Comparison of ENCODE assay signal across 32 mouse cellular contexts in the genomic region with DNA sequence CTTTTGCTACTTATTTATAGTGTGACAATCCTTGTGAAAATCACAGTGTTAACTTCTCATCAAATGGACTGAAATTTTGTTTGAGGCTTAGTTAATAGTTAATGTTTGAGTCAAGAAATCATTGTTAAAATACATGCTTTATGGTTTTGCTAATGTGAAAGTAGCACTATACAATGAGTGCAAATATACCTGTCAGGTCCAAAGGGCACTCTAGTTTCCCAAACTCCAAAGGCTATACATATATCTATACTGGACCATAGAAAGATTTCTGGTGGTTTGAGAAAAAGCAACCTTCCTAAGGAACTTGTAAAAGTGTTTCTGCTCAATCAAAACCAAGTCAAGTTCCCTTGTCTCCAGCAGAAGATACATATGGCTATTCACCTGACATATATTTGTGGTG.
"Had no signal": no experiment of that assay in that cellular context is flagged by ENCODE, and none has a peak within 500 bp of the region (broad histone marks: within the 10 kb centered on the region; RNA-seq: fewer than 3 reads in every experiment).

No protein-coding gene starts in this region.

- ATAC-seq: liver, embryonic 12.5 days; liver, postnatal 0 days; lung, postnatal 0 days; midbrain, embryonic 13.5 days; midbrain, embryonic 15.5 days; midbrain, embryonic 16.5 days had no signal

- H3K36me3 ChIP-seq: limb, embryonic 10.5 days; limb, embryonic 12.5 days; limb, embryonic 13.5 days; limb, embryonic 15.5 days; liver, embryonic 12.5 days; liver, embryonic 13.5 days; liver, embryonic 15.5 days; lung, embryonic 15.5 days; midbrain, embryonic 10.5 days; midbrain, embryonic 12.5 days; midbrain, embryonic 13.5 days; midbrain, embryonic 15.5 days; neural tube, embryonic 12.5 days had no signal

- H3K4me2 ChIP-seq: limb, embryonic 12.5 days; limb, embryonic 13.5 days; limb, embryonic 15.5 days; liver, embryonic 11.5 days; liver, embryonic 12.5 days; liver, embryonic 13.5 days; liver, embryonic 15.5 days; lung, embryonic 14.5 days; lung, embryonic 15.5 days; midbrain, embryonic 11.5 days; midbrain, embryonic 12.5 days; midbrain, embryonic 13.5 days; midbrain, embryonic 15.5 days; neural tube, embryonic 12.5 days had no signal

- H3K27me3 ChIP-seq: limb, embryonic 12.5 days; limb, embryonic 13.5 days; limb, embryonic 15.5 days; liver, embryonic 12.5 days; liver, embryonic 13.5 days; liver, embryonic 15.5 days; lung, embryonic 15.5 days; megakaryocyte, embryonic 14.5 days; midbrain, embryonic 12.5 days; midbrain, embryonic 13.5 days; midbrain, embryonic 15.5 days; neural tube, embryonic 12.5 days had no signal

- H3K9ac ChIP-seq: limb, embryonic 12.5 days; limb, embryonic 13.5 days; limb, embryonic 15.5 days; liver, embryonic 12.5 days; liver, embryonic 13.5 days; liver, embryonic 14.5 days; liver, embryonic 15.5 days; liver, postnatal 0 days; lung, embryonic 14.5 days; lung, embryonic 15.5 days; midbrain, embryonic 12.5 days; midbrain, embryonic 13.5 days; midbrain, embryonic 15.5 days; neural tube, embryonic 12.5 days had no signal

- H3K4me1 ChIP-seq: limb, embryonic 10.5 days; limb, embryonic 12.5 days; limb, embryonic 13.5 days; limb, embryonic 15.5 days; liver, embryonic 12.5 days; liver, embryonic 13.5 days; liver, embryonic 15.5 days; lung, embryonic 15.5 days; megakaryocyte, embryonic 14.5 days; midbrain, embryonic 10.5 days; midbrain, embryonic 12.5 days; midbrain, embryonic 13.5 days; midbrain, embryonic 15.5 days; neural tube, embryonic 12.5 days had no signal

- H3K4me3 ChIP-seq: limb, embryonic 10.5 days; limb, embryonic 12.5 days; limb, embryonic 13.5 days; limb, embryonic 15.5 days; liver, embryonic 12.5 days; liver, embryonic 13.5 days; liver, embryonic 15.5 days; lung, embryonic 15.5 days; megakaryocyte, embryonic 14.5 days; midbrain, embryonic 10.5 days; midbrain, embryonic 12.5 days; midbrain, embryonic 13.5 days; midbrain, embryonic 15.5 days; myocyte; neural tube, embryonic 12.5 days had no signal

- H3K27ac ChIP-seq: limb, embryonic 10.5 days; limb, embryonic 12.5 days; limb, embryonic 13.5 days; limb, embryonic 15.5 days; liver, embryonic 12.5 days; liver, embryonic 13.5 days; liver, embryonic 14.5 days; liver, embryonic 15.5 days; lung, embryonic 15.5 days; macrophage; midbrain, embryonic 10.5 days; midbrain, embryonic 12.5 days; midbrain, embryonic 13.5 days; midbrain, embryonic 15.5 days; neural tube, embryonic 12.5 days had no signal

- DNase-seq: left cerebral cortex, postnatal 4 days; liver; liver, embryonic 13.5 days; liver, postnatal 0 days; lung, adult 18-20 months; lung, adult 2 months; lung, embryonic 14.5 days; lung, postnatal 10 days; lung, postnatal 14 days; lung, postnatal 36 days; lung, postnatal 4 days; midbrain, embryonic 14.5 days had no signal

- H3K9me3 ChIP-seq: limb, embryonic 10.5 days; limb, embryonic 12.5 days; limb, embryonic 13.5 days; limb, embryonic 15.5 days; liver, embryonic 12.5 days; liver, embryonic 13.5 days; liver, embryonic 15.5 days; lung, embryonic 15.5 days; midbrain, embryonic 10.5 days; midbrain, embryonic 12.5 days; midbrain, embryonic 13.5 days; midbrain, embryonic 15.5 days; neural tube, embryonic 12.5 days had no signal
